Mouse (Mus musculus): ENCODE data around the gene Dtl. TPM values are rescaled to one million over a fixed set of nuclear protein-coding genes. Genes with fewer than 3 reads are reported as not detected.

The Dtl gene
- polyA plus RNA-seq, 1 experiment, result 13.7 TPM

DNA sequence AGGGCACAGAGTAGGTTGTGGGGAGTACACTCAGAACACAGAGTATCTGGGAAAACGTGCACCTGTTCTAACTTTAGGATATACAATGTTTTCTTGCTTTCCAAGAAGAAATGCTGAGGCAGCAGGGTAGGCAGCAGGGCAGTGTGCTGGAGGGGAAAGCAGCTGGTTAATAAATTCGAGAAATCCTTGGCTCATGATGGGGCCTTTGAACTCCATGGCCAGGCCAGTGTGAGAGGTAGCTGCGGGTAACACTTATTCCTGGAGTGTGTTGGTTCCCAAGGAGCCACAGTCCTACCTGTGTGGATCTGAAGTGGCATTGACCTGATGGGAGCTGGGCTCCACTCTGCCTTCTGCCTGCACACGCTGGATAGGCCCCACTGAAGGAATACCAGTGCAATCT is 63.0 kb downstream of the Dtl start:
- no peak overlapping the region for H3K4me3 ChIP-seq (ENCODE audit: control insufficient read depth, insufficient read depth, low read length)
- H3K36me3 ChIP-seq (ENCODE audit: control insufficient read depth, insufficient read depth, low read length), result no peaks in the 10 kb centered on the region
- no peak for TF ChIP-seq CTCF (IDR thresholded peaks at IDR 0.05; ENCODE audit: borderline replicate concordance, control insufficient read depth, extremely low read depth, insufficient read depth, low read length, poor library complexity)
- TF ChIP-seq POLR2A (IDR thresholded peaks at IDR 0.05; ENCODE audit: control insufficient read depth, extremely low read depth, insufficient read depth, low read length, poor library complexity), result no peak
- 91% methylated on average over 4 of the region's 4 CpGs for WGBS
- no peaks in the 10 kb centered on the region for H3K27me3 ChIP-seq (ENCODE audit: control insufficient read depth, insufficient read depth, low read length)
- DNase-seq, result no peak
- peaks cover 19% of the 10 kb centered on the region for H3K4me1 ChIP-seq (replicated peaks; ENCODE audit: control insufficient read depth, insufficient read depth, low read length)
- no peak overlapping the region for H3K27ac ChIP-seq (ENCODE audit: control insufficient read depth, insufficient read depth, low read length)

DNA sequence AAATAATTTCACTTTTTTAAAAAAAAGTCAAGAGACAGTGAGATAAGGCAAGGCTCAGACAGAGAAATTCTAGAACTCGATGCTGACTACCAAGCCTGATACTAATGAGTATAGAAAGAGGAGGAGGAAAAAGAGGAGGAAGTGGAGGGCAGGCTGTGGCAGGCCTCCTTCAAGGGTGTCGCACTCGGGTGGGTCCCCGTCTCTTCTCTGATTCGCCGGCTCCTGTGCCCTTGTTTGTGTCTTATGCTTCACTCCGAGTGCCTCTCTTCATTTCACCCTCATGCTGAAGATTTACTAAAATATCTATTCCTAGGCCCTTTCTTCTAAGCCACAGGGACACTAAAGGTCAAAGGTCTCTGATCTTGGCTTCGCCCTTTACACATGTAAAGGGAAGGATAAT is 63.8 kb downstream of the Dtl start:
- DNase-seq, result peak; percentile 30
- TF ChIP-seq CTCF (IDR thresholded peaks at IDR 0.05; ENCODE audit: borderline replicate concordance, control insufficient read depth, extremely low read depth, insufficient read depth, low read length, poor library complexity) (no peak), POLR2A (IDR thresholded peaks at IDR 0.05; ENCODE audit: control insufficient read depth, extremely low read depth, insufficient read depth, low read length, poor library complexity) (no peak)
- Histone ChIP-seq H3K4me1 (replicated peaks; ENCODE audit: control insufficient read depth, insufficient read depth, low read length) (peaks cover 22% of the 10 kb centered on the region), H3K36me3 (ENCODE audit: control insufficient read depth, insufficient read depth, low read length) (no peaks in the 10 kb centered on the region), H3K4me3 (ENCODE audit: control insufficient read depth, insufficient read depth, low read length) (no peak overlapping the region), H3K27ac (ENCODE audit: control insufficient read depth, insufficient read depth, low read length) (no peak overlapping the region), H3K27me3 (ENCODE audit: control insufficient read depth, insufficient read depth, low read length) (no peaks in the 10 kb centered on the region)
- WGBS, result 71% methylated on average over 8 of the region's 8 CpGs

DNA sequence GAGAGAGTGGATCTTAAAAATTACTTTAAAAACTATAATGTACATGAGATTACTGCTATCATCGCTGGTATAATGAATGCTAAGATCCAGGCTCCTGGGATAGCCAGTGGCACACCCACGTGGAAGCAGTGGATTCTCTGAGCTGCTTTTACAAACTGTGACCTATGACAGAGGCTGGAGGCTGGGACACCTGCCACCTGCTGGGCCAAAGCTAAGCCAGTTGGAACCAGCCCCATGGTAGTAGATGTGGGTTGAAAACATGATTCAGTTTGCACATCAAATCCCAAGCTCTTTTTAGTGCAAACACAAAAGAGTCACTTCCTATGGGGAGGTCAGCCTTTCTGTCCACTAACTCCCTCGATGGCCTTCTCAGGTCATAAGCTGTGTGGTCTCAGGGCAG is 65.5 kb downstream of the Dtl start:
- 90% methylated on average over 3 of the region's 3 CpGs for WGBS

DNA sequence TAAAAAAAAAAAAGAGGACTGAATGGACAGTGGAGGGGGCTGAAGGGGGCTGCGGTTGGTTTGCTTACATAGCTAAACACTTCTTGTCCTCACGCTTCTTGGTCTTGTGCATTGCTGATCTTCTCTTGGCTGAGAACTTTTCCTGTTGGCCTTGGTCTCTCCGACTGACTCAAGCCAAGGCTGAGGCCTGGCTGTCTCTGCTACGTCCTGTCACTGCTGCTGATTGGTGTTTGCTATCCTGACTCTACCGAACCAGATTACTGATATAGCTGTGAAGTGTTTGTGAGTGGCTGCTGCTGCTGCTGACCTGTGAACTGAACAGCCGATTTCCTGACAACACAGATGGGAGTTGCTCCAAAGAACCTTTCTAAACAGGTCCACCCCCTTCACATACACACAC is 66.2 kb downstream of the Dtl start:
- Histone ChIP-seq H3K27ac (ENCODE audit: control insufficient read depth, insufficient read depth, low read length) (no peak overlapping the region), H3K4me3 (ENCODE audit: control insufficient read depth, insufficient read depth, low read length) (no peak overlapping the region), H3K4me1 (replicated peaks; ENCODE audit: control insufficient read depth, insufficient read depth, low read length) (peaks cover 22% of the 10 kb centered on the region), H3K27me3 (ENCODE audit: control insufficient read depth, insufficient read depth, low read length) (no peaks in the 10 kb centered on the region), H3K36me3 (ENCODE audit: control insufficient read depth, insufficient read depth, low read length) (no peaks in the 10 kb centered on the region)
- WGBS, result 95% methylated on average over 6 of the region's 6 CpGs
- TF ChIP-seq POLR2A (IDR thresholded peaks at IDR 0.05; ENCODE audit: control insufficient read depth, extremely low read depth, insufficient read depth, low read length, poor library complexity), result no peak
- TF ChIP-seq CTCF (IDR thresholded peaks at IDR 0.05; ENCODE audit: borderline replicate concordance, control insufficient read depth, extremely low read depth, insufficient read depth, low read length, poor library complexity), result no peak
- DNase-seq, result no peak

More for the DNA sequence above, 65.5 kb downstream of the Dtl start:
- Histone ChIP-seq H3K4me3 (ENCODE audit: control insufficient read depth, insufficient read depth, low read length) (no peak overlapping the region), H3K36me3 (ENCODE audit: control insufficient read depth, insufficient read depth, low read length) (no peaks in the 10 kb centered on the region), H3K27ac (ENCODE audit: control insufficient read depth, insufficient read depth, low read length) (no peak overlapping the region), H3K27me3 (ENCODE audit: control insufficient read depth, insufficient read depth, low read length) (no peaks in the 10 kb centered on the region), H3K4me1 (replicated peaks; ENCODE audit: control insufficient read depth, insufficient read depth, low read length) (peaks cover 22% of the 10 kb centered on the region)
- TF ChIP-seq CTCF (IDR thresholded peaks at IDR 0.05; ENCODE audit: borderline replicate concordance, control insufficient read depth, extremely low read depth, insufficient read depth, low read length, poor library complexity) (no peak), POLR2A (IDR thresholded peaks at IDR 0.05; ENCODE audit: control insufficient read depth, extremely low read depth, insufficient read depth, low read length, poor library complexity) (no peak)
- DNase-seq, result no peak

DNA sequence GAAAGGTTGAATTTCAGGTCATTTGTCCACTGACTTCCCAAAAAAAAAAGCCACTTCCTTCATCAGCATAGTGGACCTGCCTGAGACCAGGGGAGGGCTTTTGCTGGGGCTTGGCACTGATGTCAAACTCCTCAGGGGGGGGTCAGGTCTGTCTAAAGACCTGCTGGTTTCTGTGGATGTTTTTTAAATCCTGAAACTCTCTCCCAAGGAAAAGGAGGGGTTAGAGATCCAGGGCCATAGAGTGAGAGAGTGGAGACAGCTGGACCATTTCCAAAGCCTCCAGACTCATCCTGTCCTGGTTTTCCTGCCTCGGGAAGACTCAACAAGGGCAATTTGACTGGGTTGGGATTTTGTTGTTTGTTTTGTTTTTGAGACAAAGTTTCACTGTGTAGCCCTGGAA is 68.6 kb downstream of the Dtl start:
- DNase-seq, result no peak
- H3K27ac ChIP-seq (ENCODE audit: control insufficient read depth, insufficient read depth, low read length), result no peak overlapping the region

DNA sequence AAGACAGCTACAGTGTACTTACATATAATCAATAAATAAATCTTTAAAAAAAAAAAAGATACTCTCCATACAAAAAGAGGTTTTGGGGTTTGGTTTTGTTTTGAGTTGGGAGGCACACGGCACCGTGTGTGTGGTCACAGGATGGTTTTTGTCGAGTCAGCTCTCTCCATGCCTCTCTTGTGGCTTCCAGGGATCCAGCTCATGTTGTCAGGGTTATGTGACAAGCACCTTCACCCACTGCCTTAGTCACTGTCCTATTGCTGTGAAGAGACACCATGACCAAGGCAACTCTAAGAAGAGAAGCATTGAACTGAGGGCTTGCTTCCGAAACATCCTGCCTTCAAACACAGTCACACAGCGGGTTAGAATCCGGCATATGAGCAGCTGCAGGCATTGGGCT is 75.7 kb downstream of the Dtl start:
- WGBS, result 55% methylated on average over 6 of the region's 6 CpGs
- H3K27ac ChIP-seq (ENCODE audit: control insufficient read depth, insufficient read depth, low read length), result no peak overlapping the region; the same call in 1 of the 2 replicates
- H3K4me1 ChIP-seq (replicated peaks; ENCODE audit: control insufficient read depth, insufficient read depth, low read length), result peaks cover 25% of the 10 kb centered on the region
- H3K4me3 ChIP-seq (ENCODE audit: control insufficient read depth, insufficient read depth, low read length), result no peak overlapping the region
- H3K36me3 ChIP-seq (ENCODE audit: control insufficient read depth, insufficient read depth, low read length), result no peaks in the 10 kb centered on the region
- no peaks in the 10 kb centered on the region for H3K27me3 ChIP-seq (ENCODE audit: control insufficient read depth, insufficient read depth, low read length)
- TF ChIP-seq POLR2A (IDR thresholded peaks at IDR 0.05; ENCODE audit: control insufficient read depth, extremely low read depth, insufficient read depth, low read length, poor library complexity), result no peak
- no peak for TF ChIP-seq CTCF (IDR thresholded peaks at IDR 0.05; ENCODE audit: borderline replicate concordance, control insufficient read depth, extremely low read depth, insufficient read depth, low read length, poor library complexity)
- no peak for DNase-seq

More for the DNA sequence above, 68.6 kb downstream of the Dtl start:
- Histone ChIP-seq H3K4me1 (replicated peaks; ENCODE audit: control insufficient read depth, insufficient read depth, low read length) (peaks cover 13% of the 10 kb centered on the region), H3K4me3 (ENCODE audit: control insufficient read depth, insufficient read depth, low read length) (no peak overlapping the region), H3K36me3 (ENCODE audit: control insufficient read depth, insufficient read depth, low read length) (no peaks in the 10 kb centered on the region), H3K27me3 (ENCODE audit: control insufficient read depth, insufficient read depth, low read length) (no peaks in the 10 kb centered on the region)
- TF ChIP-seq CTCF (IDR thresholded peaks at IDR 0.05; ENCODE audit: borderline replicate concordance, control insufficient read depth, extremely low read depth, insufficient read depth, low read length, poor library complexity), result no peak
- no peak for TF ChIP-seq POLR2A (IDR thresholded peaks at IDR 0.05; ENCODE audit: control insufficient read depth, extremely low read depth, insufficient read depth, low read length, poor library complexity)
- WGBS, result 58% methylated on average over 1 of the region's 1 CpGs

Measured in thymus, adult 2 months (tissue).